Mouse (Mus musculus): ENCODE results near the gene Kmt2e.
A peak's percentile ranks its signal among the peaks of the same experiment; 100 is the strongest.

The Kmt2e gene

GRCm38 (mm10) chr5:23461688-23462087 is 27.4 kb downstream of the Kmt2e start:
- Histone ChIP-seq H3K27me3 (ENCODE audit: insufficient read depth, low read length) (no peaks in the 10 kb centered on the region), H3K9me3 (ENCODE audit: low read length) (no peaks in the 10 kb centered on the region), H3K4me1 (replicated peaks; ENCODE audit: low read depth, low read length) (peaks cover 6% of the 10 kb centered on the region), H3K4me3 (replicated peaks; ENCODE audit: low read length) (no peak overlapping the region), H3K36me3 (ENCODE audit: insufficient read depth, low read length) (peaks cover 23% of the 10 kb centered on the region)
- no peak for TF ChIP-seq POU5F1 (IDR thresholded peaks at IDR 0.05; ENCODE audit: borderline replicate concordance, low read length)
- no peak for TF ChIP-seq NANOG (IDR thresholded peaks at IDR 0.05; ENCODE audit: borderline replicate concordance, low read length)
- no peak for TF ChIP-seq CTCF (conservative IDR thresholded peaks at IDR 0.05; ENCODE audit: low read length)

- TF ChIP-seq POU5F1 (IDR thresholded peaks at IDR 0.05; ENCODE audit: borderline replicate concordance, low read length): no peak
- no peak for TF ChIP-seq NANOG (IDR thresholded peaks at IDR 0.05; ENCODE audit: borderline replicate concordance, low read length)
- no peak for TF ChIP-seq CTCF (conservative IDR thresholded peaks at IDR 0.05; ENCODE audit: low read length)
- peaks cover 6% of the 10 kb centered on the region for H3K4me1 ChIP-seq (replicated peaks; ENCODE audit: low read depth, low read length)
- H3K27me3 ChIP-seq (ENCODE audit: insufficient read depth, low read length): no peaks in the 10 kb centered on the region
- no peaks in the 10 kb centered on the region for H3K9me3 ChIP-seq (ENCODE audit: low read length)
- peaks cover 39% of the 10 kb centered on the region for H3K36me3 ChIP-seq (ENCODE audit: insufficient read depth, low read length)
- H3K4me3 ChIP-seq (replicated peaks; ENCODE audit: low read length): no peak overlapping the region
These were observed 30.0 kb downstream of the Kmt2e start for GRCm38 (mm10) chr5:23464247-23464646.

DNA sequence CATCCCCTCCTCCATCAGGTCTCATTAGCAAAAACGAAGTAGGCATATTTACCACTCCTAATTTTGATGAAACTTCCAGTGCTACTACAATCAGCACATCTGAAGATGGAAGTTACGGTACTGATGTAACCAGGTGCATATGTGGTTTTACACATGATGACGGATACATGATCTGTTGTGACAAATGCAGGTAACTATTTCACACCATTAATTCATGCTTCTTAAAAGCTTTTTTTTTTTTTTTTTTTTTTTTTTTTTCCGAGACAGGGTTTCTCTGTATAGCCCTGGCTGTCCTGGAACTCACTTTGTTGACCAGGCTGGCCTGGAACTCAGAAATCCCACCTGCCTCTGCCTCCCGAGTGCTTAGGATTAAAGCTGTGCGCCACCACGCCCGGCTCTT is 30.5 kb downstream of the Kmt2e start:
- no peak for TF ChIP-seq NANOG (IDR thresholded peaks at IDR 0.05; ENCODE audit: borderline replicate concordance, low read length)
- no peak for TF ChIP-seq CTCF (conservative IDR thresholded peaks at IDR 0.05; ENCODE audit: low read length)
- TF ChIP-seq POU5F1 (IDR thresholded peaks at IDR 0.05; ENCODE audit: borderline replicate concordance, low read length): no peak
- H3K36me3 ChIP-seq (ENCODE audit: insufficient read depth, low read length): peaks cover 39% of the 10 kb centered on the region
- H3K4me1 ChIP-seq (replicated peaks; ENCODE audit: low read depth, low read length): peaks cover 6% of the 10 kb centered on the region
- H3K27me3 ChIP-seq (ENCODE audit: insufficient read depth, low read length): no peaks in the 10 kb centered on the region
- no peaks in the 10 kb centered on the region for H3K9me3 ChIP-seq (ENCODE audit: low read length)
- H3K4me3 ChIP-seq (replicated peaks; ENCODE audit: low read length): no peak overlapping the region

GRCm38 (mm10) chr5:23466546-23466945 is 32.3 kb downstream of the Kmt2e start:
- TF ChIP-seq CTCF (conservative IDR thresholded peaks at IDR 0.05; ENCODE audit: low read length): no peak
- TF ChIP-seq NANOG (IDR thresholded peaks at IDR 0.05; ENCODE audit: borderline replicate concordance, low read length): no peak
- no peak for TF ChIP-seq POU5F1 (IDR thresholded peaks at IDR 0.05; ENCODE audit: borderline replicate concordance, low read length)
- H3K4me1 ChIP-seq (replicated peaks; ENCODE audit: low read depth, low read length): peaks cover 6% of the 10 kb centered on the region
- no peak overlapping the region for H3K4me3 ChIP-seq (replicated peaks; ENCODE audit: low read length)
- H3K36me3 ChIP-seq (ENCODE audit: insufficient read depth, low read length): peaks cover 44% of the 10 kb centered on the region
- no peaks in the 10 kb centered on the region for H3K9me3 ChIP-seq (ENCODE audit: low read length)
- no peaks in the 10 kb centered on the region for H3K27me3 ChIP-seq (ENCODE audit: insufficient read depth, low read length)

- Histone ChIP-seq H3K4me3 (replicated peaks; ENCODE audit: low read length) (no peak overlapping the region), H3K9me3 (ENCODE audit: low read length) (no peaks in the 10 kb centered on the region), H3K4me1 (replicated peaks; ENCODE audit: low read depth, low read length) (no peaks in the 10 kb centered on the region), H3K27me3 (ENCODE audit: insufficient read depth, low read length) (no peaks in the 10 kb centered on the region), H3K36me3 (ENCODE audit: insufficient read depth, low read length) (peaks cover 36% of the 10 kb centered on the region)
- TF ChIP-seq CTCF (conservative IDR thresholded peaks at IDR 0.05; ENCODE audit: low read length) (peak; percentile 26; the same call in 1 of the 2 replicates), NANOG (IDR thresholded peaks at IDR 0.05; ENCODE audit: borderline replicate concordance, low read length) (no peak)
These were observed 39.0 kb downstream of the Kmt2e start for GRCm38 (mm10) chr5:23473098-23473873.

GRCm38 (mm10) chr5:23483811-23484210 is 49.6 kb downstream of the Kmt2e start:
- peaks cover 72% of the 10 kb centered on the region for H3K36me3 ChIP-seq (ENCODE audit: insufficient read depth, low read length)
- TF ChIP-seq CTCF (conservative IDR thresholded peaks at IDR 0.05; ENCODE audit: low read length): no peak
- no peak for TF ChIP-seq POU5F1 (IDR thresholded peaks at IDR 0.05; ENCODE audit: borderline replicate concordance, low read length)
- no peak for TF ChIP-seq NANOG (IDR thresholded peaks at IDR 0.05; ENCODE audit: borderline replicate concordance, low read length)

DNA sequence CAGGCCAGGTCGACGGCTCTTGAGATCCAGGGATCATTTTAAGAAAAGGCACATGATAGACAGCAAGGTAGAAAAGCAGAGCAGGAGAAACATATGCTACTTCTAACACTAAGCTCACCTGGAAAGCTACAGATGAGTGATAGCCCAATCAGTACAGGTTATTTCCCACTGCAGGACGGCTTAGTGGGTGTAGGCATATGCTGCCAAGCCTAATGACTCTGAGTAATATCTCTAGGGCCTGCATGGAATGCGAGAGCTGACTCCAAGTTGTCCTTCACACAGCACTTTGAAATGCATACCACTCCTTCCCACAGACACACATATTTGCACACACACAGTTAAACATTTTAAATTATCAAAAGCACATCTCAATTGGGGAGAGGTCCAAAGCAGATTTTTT is 55.0 kb downstream of the Kmt2e start:
- no peak for TF ChIP-seq CTCF (conservative IDR thresholded peaks at IDR 0.05; ENCODE audit: low read length)
- H3K4me3 ChIP-seq (replicated peaks; ENCODE audit: low read length): no peak overlapping the region
- H3K27me3 ChIP-seq (ENCODE audit: insufficient read depth, low read length): no peaks in the 10 kb centered on the region
- no peaks in the 10 kb centered on the region for H3K9me3 ChIP-seq (ENCODE audit: low read length)
- H3K36me3 ChIP-seq (ENCODE audit: insufficient read depth, low read length): peaks cover 83% of the 10 kb centered on the region
- no peaks in the 10 kb centered on the region for H3K4me1 ChIP-seq (replicated peaks; ENCODE audit: low read depth, low read length)

More at GRCm38 (mm10) chr5:23483811-23484210, 49.6 kb downstream of the Kmt2e start:
- H3K4me3 ChIP-seq (replicated peaks; ENCODE audit: low read length): no peak overlapping the region
- no peaks in the 10 kb centered on the region for H3K27me3 ChIP-seq (ENCODE audit: insufficient read depth, low read length)
- H3K4me1 ChIP-seq (replicated peaks; ENCODE audit: low read depth, low read length): no peaks in the 10 kb centered on the region
- no peaks in the 10 kb centered on the region for H3K9me3 ChIP-seq (ENCODE audit: low read length)

- Histone ChIP-seq H3K4me3 (replicated peaks; ENCODE audit: low read length) (no peak overlapping the region), H3K9me3 (ENCODE audit: low read length) (no peaks in the 10 kb centered on the region), H3K27me3 (ENCODE audit: insufficient read depth, low read length) (no peaks in the 10 kb centered on the region), H3K36me3 (ENCODE audit: insufficient read depth, low read length) (peaks cover 81% of the 10 kb centered on the region), H3K4me1 (replicated peaks; ENCODE audit: low read depth, low read length) (no peaks in the 10 kb centered on the region)
- TF ChIP-seq NANOG (IDR thresholded peaks at IDR 0.05; ENCODE audit: borderline replicate concordance, low read length): no peak
- TF ChIP-seq CTCF (conservative IDR thresholded peaks at IDR 0.05; ENCODE audit: low read length): no peak
- TF ChIP-seq POU5F1 (IDR thresholded peaks at IDR 0.05; ENCODE audit: borderline replicate concordance, low read length): no peak
These were observed 56.6 kb downstream of the Kmt2e start for GRCm38 (mm10) chr5:23490797-23491196.

- Histone ChIP-seq H3K4me1 (replicated peaks; ENCODE audit: low read depth, low read length) (peaks cover 13% of the 10 kb centered on the region), H3K27me3 (ENCODE audit: insufficient read depth, low read length) (no peaks in the 10 kb centered on the region), H3K4me3 (replicated peaks; ENCODE audit: low read length) (no peak overlapping the region), H3K36me3 (ENCODE audit: insufficient read depth, low read length) (peaks cover 88% of the 10 kb centered on the region), H3K9me3 (ENCODE audit: low read length) (no peaks in the 10 kb centered on the region)
- TF ChIP-seq CTCF (conservative IDR thresholded peaks at IDR 0.05; ENCODE audit: low read length): no peak
- no peak for TF ChIP-seq NANOG (IDR thresholded peaks at IDR 0.05; ENCODE audit: borderline replicate concordance, low read length)
- TF ChIP-seq POU5F1 (IDR thresholded peaks at IDR 0.05; ENCODE audit: borderline replicate concordance, low read length): no peak
These were observed 62.2 kb downstream of the Kmt2e start for GRCm38 (mm10) chr5:23496396-23496795.
